Mouse (Mus musculus) adrenal gland, adult 2 months (tissue): ENCODE measurements around the gene Etfrf1. TPM values are rescaled to one million over a fixed set of nuclear protein-coding genes. Genes with fewer than 3 reads are reported as not detected.

Source experiments
- DNase-seq: peaks from one replicate; pipeline ENCODE4 v3.0.0; 2021
- polyA plus RNA-seq: library from polyadenylated mRNA; depleted of rRNA; stranded (reverse); fragments of >200 nt; gene quantifications from 2 replicates; pipeline ENCODE4 v1.2.3, GENCODE M21; 2012; rRNA removed
- total RNA-seq, 2 experiments: library from RNA; stranded (reverse); gene quantifications; 2 replicates each; pipeline ENCODE4 v1.2.3; 2021

Etfrf1 gene
- total and polyA plus RNA-seq, 3 experiments = 9.0 to 171 (median 98.4) TPM

DNA sequence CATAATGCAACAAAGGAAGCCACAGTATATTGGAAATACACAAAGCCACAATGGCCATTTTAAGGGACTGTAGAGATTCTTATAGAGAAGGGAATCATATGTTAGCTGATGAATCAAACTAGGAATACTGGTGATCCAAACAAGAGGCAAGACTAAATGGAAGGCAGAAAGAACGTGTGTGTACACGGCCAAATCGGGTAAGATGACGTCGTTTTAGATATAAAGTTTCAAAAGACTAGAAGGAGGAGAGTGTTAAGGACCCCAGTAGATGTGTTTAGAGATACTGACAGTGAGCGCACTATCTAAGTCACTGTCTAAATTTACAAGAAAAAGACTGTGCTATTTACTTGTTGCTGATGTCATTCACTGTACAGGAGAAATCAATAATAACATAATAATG, 13.3 kb downstream of the Etfrf1 start:
- DNase-seq = no peak

DNA sequence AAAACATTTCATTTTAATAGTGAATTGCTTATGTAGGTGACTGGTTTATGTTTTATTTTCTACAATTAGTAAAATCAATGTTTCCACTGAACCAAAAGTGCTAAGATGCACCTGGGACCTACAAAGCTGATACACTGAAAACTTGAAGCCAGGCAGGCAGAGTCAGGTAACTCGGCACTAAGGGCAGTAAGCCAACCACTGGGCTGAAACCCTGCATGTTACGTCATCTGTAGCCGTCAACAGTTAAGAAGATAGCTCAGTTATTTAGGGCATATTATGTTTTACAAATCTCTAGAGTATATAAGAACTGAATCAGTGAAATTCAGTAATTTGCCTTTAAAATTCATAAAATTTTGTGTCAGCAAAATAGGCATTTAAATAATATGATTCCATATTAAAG, 15.4 kb downstream of the Etfrf1 start:
- no peak for DNase-seq

DNA sequence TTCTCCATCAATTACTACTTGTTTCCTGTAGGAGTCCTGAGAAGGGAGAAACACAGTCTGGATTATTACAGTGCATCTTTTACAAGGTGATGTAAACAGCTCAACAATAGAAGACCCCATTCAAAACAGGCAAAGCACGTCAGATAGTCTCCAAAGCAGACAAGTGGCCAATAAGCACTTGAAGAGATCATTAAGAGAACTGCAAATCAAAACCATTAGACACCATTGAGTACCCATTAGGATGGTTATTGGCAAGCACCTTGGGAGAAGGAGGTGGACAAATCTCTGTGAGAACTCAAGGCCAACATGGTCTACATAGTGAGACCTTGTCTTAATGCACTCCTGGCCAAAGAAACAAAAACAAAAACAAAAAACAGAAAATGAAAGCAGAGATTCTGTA, 23.5 kb downstream of the Etfrf1 start:
- no peak for DNase-seq

GRCm38 (mm10) chr6:145235367-145235766, 24.4 kb downstream of the Etfrf1 start:
- no peak for DNase-seq

DNA sequence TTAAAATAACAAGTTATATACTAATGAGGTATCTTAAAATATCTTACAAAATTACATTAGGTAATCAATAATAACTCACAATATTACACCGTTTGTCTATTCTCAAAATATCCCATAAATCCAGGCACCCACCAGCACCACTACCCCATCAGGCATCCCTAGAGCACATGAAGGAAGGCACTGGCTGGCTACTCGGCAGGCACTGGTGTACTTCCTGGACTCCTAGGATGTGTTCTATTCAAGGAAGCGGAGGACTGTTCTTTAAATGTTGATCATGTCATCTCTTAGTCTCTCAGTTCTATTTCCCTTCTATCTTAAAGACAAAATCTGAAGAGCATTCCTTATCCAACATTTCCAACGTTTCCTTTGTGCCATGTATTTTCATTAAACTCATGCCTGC, 26.2 kb downstream of the Etfrf1 start:
- no peak for DNase-seq

DNA sequence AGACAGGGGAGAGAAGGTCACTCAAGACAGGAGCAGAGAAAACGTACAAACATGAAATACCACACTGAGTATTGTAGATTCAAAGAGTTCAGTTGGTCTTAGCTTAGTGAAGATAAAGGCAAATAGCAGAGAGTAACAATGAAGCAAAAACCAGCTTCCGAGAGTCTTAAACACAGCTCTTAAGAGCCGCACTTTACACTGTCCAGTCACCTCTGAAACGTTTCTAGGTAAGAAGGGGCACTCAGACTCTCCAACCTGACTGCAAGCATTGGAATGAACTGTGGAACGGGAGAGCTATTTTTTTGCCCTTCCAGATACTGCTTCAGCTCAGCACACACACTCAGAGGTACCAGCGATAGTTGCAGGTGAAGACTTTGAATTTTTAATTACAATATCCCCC, 29.4 kb downstream of the Etfrf1 start:
- DNase-seq = no peak

- DNase-seq = no peak
Measured at GRCm38 (mm10) chr6:145242521-145242920, 31.6 kb downstream of the Etfrf1 start.

GRCm38 (mm10) chr6:145246841-145247240, 35.9 kb downstream of the Etfrf1 start:
- DNase-seq = no peak

DNA sequence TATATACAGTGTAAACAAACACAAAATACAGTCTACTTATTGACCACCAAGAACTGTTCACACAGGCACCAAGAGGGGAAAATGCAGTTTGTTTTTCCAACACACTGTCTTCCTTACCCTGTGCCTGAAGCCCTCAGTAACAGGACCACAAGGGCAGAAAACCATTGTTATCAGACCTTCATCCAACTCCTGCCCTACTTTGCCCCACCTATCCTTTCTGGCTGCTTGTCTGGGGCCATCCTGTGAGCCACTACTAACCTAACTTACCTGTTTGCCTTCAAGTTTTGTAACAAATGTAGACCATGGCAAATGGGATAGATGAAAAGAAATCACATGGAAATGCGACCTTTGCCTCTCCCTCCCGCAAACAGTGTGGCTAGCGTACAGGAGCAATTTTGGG, 37.0 kb downstream of the Etfrf1 start:
- peak; percentile 6 for DNase-seq

DNA sequence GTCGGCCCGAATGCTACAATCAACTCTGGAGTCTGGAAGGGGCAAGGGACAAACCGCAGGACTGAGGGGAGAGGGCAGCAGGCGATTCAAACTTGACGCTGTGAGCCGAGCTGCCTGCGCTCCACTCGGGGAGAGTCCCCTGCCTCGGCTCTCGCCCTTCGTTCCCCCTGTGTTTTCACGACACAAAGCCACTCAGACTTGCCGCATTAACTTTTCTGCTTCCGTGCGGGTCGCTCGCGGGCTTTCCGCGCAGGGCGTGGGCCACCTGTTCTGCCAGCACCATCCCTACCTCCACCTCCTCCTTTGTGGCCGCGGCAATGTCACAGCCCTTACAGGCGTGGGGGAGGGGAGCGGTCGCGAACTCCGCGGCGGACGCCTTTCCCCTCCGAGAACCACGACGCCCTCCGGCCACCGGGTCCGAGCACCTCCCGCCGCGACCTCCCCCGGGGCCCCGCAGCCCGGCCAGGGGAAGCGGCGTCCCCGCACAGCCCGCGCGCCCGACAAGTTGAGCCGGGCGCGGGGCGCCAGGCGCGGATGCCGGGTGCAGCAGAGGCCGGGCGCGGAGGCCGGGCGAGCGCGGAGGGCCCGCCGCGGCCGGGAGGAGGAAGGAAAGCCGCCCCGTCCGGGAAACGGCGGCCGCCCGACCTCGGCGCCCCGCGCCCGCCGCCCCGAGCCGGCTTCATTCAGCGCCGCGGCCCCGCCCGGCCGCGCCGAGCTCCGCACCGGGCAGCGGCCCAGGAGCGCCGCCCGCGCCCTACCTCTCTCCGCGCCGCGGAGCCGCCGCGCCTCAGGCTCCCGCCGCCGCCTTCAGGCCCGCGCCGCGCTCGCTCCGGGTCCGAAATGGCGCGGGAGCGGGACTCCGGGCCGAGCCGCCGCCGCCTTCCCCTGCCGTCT, 38.6 kb downstream of the Etfrf1 start:
- DNase-seq = peak; percentile 73

DNA sequence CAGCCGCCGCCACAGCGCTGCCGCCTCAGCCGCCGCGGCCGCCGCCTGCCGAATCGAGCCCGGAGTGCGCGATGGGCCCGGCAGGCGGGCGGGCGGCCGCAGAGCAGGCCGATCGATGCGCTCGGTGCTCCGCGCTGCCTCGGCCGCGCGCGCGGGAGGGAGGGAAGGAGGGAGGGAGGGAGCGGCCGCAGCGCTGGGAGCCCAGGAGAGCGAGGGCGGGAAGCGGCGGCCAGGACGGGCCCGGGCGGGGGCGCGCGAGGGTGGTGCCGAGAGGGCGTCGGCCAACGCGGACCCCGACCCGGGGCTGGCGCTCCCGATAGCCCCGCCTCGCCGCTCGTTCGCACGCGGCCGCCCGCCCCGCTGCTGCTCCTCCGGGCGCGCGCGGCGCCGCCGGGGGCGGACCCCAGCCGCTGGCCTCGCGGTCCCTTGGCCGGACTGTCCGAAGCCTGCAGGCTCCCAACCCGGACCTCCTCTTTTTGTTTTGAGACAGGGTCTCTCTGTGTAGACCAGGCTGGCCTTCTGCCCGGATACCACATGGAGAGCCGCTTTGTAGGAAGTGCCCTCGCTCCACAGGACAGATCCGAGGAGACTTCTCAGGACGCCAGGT, 39.4 kb downstream of the Etfrf1 start, which contains the start of gene Kras:
TSS of gene Kras (minus strand) at position 55 of the 607 bp plus-strand sequence.
- DNase-seq = peak; percentile 97

DNA sequence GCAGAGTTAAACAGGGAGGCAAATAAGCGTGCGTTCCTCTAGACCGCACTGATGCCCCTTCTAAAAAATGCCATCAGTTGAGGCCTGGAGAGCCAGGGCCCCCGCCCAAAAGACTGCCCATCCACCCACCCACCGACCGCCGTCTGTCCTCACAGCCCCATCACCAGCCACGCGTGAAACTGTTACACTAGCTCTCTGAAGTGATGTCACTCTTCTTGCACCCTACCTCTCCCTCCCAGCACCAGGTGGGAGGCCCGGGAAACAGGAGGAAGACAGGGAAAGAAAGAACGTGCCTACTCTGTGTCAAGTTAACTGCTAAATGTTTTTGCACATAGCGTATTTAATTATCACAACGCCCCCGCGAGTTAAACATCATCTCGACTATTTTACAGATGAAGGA, 39.9 kb downstream of the Etfrf1 start:
- DNase-seq = no peak

- peak; percentile 17 for DNase-seq
Measured at GRCm38 (mm10) chr6:145255952-145256700, 45.2 kb downstream of the Etfrf1 start.

GRCm38 (mm10) chr6:145256701-145257073, 45.8 kb downstream of the Etfrf1 start:
- DNase-seq = no peak

DNA sequence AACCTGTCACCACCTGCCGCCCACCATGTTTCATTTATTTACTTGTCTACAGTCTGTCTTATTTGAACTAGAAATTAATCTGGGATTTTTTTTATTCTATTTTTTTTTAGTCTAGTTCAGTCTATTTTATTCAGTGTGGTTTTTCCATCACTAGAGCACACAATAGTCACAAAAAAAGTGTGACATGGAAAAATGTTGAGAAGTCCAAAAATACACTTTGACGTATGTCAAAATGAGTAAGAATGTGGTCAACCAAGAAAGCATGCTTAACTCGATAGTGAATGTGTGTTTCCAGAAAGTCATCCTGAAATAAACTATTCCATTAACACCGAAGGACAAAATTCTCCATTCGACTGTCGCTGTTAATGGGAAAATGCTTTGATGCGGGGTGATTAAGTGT, 51.4 kb downstream of the Etfrf1 start:
- DNase-seq = no peak

Other genes starting within 250 kb of the Etfrf1 start
- gene Bcat1, start 134.9 kb upstream of the Etfrf1 start, total RNA-seq = 10 to 100 TPM; 11.4 to 34.6 TPM
- gene Bcat1, start 134.9 kb upstream of the Etfrf1 start, polyA plus RNA-seq = 0.48 and 0.57 TPM in 2 replicates
- gene Lrmp, start 95.5 kb upstream of the Etfrf1 start, total RNA-seq = 1 to 10 TPM; 2.6 to 3.0 TPM
- gene Lrmp, start 95.5 kb upstream of the Etfrf1 start, polyA plus RNA-seq = 7.7 and 8.6 TPM in 2 replicates
- under 1 TPM; 0.61 to 0.79 TPM for gene Casc1, start 129 bp upstream of the Etfrf1 start, total RNA-seq
- 0.02 and 0.18 TPM in 2 replicates for gene Casc1, start 129 bp upstream of the Etfrf1 start, polyA plus RNA-seq
- 10 to 100 TPM; 32.3 to 46.6 TPM for gene Kras, start 39.1 kb downstream of the Etfrf1 start, total RNA-seq
- 2.7 and 3.2 TPM in 2 replicates for gene Kras, start 39.1 kb downstream of the Etfrf1 start, polyA plus RNA-seq